Mouse (Mus musculus) gastrocnemius, adult 2 months (tissue): ENCODE data around the gene Snx13. TPM values are rescaled to one million over a fixed set of nuclear protein-coding genes. Genes with fewer than 3 reads are reported as not detected.

Experiments
- DNase-seq: peaks from one replicate; pipeline ENCODE4 v3.0.0; 2022
- H3K27ac ChIP-seq: fragments of 200-600 bp; 2 replicates; pipeline ENCODE4 v1.8.1; 2022; ENCODE audit warnings: mild to moderate bottlenecking
- H3K4me3 ChIP-seq: fragments of 200-600 bp; 2 replicates; pipeline ENCODE4 v1.8.1; 2022; ENCODE audit warnings: mild to moderate bottlenecking, moderate library complexity
- CTCF ChIP-seq: fragments of 200-600 bp; IDR thresholded peaks from 2 replicates; pipeline ENCODE4 v1.8.1; 2022; ENCODE audit warnings: antibody characterized with exemption, mild to moderate bottlenecking, moderate library complexity
- intact Hi-C: fragments of 180-260 bp; cut with DNase I; formaldehyde crosslinking; loops from one replicate; pipeline ENCODE4 v1.15.1; 2025
- total RNA-seq, 2 experiments: library from RNA; stranded (reverse); gene quantifications; 2 replicates each; pipeline ENCODE4 v1.2.3; 2021

Gene Snx13
- total RNA-seq, 2 experiments from 2014 or later = 41.2 to 56.3 TPM

DNA sequence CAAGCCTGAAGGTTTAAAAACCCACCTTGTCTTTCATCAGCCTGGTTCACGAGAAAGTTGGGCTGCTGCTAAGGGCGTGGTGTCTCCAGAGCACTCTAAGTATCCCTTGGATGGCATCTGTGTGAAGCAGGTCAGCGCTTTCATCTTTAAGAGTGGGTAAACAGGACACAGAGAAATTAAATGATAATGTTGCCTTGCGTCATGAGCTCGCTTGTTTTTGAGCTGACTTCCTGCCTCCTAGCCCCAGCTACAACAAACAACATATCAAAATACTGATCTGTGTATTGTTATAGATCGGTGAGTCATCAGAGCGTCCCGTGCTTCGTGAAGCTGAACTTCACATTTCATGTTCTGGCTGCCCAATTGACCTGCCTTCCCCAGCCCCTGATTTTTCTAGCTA lies 25.7 kb upstream of the Snx13 start:
- DNase-seq = no peak
- Histone ChIP-seq H3K27ac (no peak overlapping the region), H3K4me3 (no peak overlapping the region)
- intact Hi-C loops = no loop called here
- no peak for TF ChIP-seq CTCF

DNA sequence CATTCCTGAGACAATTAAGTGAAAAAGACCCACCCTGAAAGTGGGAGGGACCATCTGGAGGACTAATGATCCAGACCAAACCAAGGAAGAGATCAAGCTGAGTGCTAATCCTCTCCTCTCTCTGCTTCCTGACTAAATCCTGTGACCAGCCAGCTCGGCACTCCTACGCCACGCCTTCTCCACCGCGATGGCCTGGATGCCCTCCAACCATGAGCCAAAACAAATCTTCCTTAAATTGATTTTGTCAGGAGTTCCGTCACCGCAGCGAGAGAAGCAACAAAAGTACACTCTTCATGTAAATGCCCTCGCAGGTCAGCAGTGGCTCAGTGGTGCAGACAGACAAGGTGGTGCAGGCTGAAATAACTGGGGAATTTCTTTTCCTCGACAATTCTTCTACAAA lies 24.9 kb upstream of the Snx13 start:
- intact Hi-C loops = no loop called here
- H3K27ac ChIP-seq = no peak overlapping the region
- TF ChIP-seq CTCF = no peak
- no peak overlapping the region for H3K4me3 ChIP-seq
- DNase-seq = no peak

DNA sequence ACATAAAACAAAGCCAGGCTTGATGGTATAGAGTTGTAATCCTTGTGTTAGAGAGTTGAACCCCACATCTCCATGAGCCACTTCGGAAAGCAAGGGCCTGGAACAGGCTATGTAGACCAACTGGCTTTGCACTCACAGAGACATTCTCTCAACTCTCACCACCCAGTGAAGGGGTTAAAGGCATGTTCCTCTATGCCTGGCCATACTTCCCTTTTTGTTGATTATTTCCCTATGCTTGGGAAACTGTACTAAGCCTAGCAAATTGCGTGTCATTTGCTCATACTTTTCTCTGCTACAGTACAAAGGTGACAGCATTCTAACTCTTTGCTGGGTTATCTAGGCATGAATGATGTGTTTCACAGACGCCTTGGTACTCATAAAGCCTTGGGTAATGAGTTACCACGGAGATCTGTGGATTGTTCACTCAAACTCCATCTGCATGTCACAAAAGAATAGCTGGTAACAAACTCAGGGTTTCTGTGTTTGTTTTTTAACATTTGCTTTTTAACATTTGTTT lies 21.0 kb upstream of the Snx13 start:
- H3K27ac ChIP-seq = no peak overlapping the region
- intact Hi-C loops = no loop called here
- no peak for TF ChIP-seq CTCF
- no peak for DNase-seq
- no peak overlapping the region for H3K4me3 ChIP-seq

DNA sequence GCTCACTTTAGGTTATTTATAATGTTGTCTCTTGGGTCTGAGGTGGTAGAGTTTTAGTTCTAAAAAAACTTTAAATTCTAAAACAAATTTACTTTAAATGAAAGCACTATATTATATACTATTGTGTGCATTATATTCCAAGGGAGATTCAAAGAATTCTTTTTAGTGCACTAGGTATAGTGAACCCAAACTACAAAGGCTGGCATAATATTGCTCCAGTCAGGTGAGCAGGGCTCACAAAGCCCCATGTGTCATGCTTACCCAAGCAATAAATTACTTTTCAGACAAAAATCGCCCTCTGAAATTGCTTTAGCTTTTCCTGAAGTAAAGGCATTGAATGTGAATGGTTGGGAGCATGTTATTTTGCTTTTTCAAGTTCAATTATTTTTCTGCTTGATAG lies 19.5 kb upstream of the Snx13 start:
- intact Hi-C loops = no loop called here
- TF ChIP-seq CTCF = no peak
- Histone ChIP-seq H3K4me3 (no peak overlapping the region), H3K27ac (no peak overlapping the region)
- DNase-seq = no peak

DNA sequence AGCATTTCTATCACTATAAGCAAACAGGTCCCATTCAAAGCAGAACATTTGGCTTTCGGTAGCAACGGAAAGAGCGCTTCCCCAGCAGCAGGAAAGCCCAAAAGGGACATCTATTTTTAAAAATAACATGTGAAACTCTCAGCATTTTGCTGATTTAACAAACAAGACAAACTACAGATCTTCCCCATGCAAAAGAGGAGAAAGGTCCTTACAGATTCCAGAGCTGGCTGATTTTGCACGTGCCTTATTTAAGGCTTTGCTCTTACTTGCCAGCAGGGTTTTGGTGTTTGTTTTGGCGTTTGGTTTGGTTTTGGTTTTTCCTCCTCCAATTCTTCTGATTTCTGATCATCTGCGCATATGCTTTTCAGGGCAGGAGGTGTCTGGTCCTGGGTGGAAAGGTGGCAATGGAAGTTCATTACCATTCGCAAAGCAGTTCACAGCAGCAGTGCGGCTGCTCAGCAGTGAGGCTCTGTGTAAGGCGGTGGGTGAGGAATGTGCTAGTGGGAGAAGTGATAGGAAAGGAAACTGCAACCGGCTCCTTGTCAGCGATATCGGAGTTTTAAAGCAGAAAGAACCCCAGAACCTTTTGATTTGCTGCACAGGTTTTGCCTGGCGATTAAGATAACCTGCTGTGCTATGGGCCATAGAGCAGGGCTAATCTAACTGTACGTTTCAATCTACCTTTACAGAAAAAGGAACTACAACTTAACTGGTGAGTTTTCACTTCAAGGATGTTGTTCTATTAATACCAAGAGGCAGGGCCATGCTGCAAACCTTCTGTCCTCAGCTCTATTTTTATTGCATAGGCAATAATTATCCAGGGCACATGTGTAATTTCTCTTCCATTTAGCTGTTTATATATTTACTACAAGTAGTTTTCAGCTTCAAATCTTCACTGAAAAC lies 8.1 kb upstream of the Snx13 start:
- H3K4me3 ChIP-seq = peak overlapping the region; percentile 60
- intact Hi-C loops = no loop called here
- no peak for DNase-seq
- peak overlapping the region; percentile 73 for H3K27ac ChIP-seq
- no peak for TF ChIP-seq CTCF

DNA sequence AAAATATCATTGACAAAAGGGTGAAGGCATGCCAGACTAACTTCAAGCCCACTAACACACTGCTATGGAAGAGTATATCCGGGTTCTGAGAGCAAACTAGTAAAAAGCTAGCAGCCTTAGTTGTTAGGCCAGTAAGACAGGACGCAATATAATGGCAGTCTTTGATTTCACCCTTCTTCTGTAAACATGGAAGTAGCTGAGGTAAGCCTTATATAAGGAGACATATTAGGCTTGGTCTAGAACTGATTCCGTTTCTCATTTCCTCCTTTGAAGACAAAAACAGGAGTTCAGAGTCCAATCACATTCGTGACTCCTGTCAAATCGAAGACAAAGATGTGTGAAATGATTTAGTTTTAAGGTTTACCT lies 7.4 kb upstream of the Snx13 start:
- DNase-seq = no peak
- intact Hi-C loops = no loop called here
- Histone ChIP-seq H3K4me3 (peak overlapping the region; percentile 60), H3K27ac (peak overlapping the region; percentile 73)
- no peak for TF ChIP-seq CTCF

DNA sequence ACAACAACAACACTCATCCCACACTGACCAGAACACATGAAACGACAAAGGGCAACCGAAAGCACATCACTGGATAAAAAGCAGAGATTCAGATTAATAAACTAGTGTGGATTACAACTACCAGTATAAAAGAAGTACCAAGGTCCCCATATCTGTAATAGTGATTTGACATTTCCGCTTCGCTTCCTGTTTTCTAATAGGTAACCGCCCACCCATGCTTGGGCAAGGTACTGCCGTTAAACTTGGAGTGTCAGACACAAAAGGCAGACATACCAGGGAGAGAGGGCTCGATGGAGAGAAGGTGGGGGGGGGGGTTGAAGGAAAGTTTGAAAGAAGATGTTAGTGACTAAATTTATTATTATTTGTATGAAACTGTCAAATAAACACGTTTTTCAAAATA lies 5.0 kb upstream of the Snx13 start:
- H3K4me3 ChIP-seq = no peak overlapping the region
- DNase-seq = no peak
- H3K27ac ChIP-seq = no peak overlapping the region
- no peak for TF ChIP-seq CTCF
- intact Hi-C loops = no loop called here

DNA sequence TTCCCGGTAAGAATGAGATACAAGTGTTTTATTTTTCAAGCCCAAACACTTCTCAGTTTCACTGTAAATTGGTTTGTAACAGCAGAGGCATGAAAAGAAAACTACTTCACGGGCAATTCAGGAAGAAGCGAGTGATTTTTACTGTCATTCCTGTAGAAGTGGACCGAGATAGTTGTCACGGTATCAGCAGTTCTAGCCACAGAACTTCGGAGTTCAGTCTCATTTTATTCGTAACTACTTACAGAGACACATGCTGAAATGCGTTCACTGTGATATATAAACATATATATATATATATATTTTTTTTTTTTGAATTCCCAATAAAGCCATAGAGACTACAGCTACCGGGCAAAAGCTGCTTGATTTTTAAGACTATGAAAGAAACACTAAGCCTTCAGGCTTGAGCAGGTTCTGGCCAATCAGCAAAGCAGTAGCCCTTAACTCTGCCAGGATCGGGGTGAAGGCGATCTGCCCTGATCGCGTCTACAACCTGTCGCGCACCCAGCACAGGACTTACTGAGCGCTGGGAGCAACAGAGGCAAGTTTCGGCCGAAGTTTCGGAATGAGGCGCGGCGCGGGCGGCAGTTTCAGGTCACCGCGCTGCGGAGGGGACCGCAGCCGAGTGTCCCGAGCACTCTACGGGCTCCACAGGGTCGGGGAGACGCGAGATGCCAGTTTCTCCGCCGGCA lies 532 bp upstream of the Snx13 start:
- peak overlapping the region; percentile 89 for H3K4me3 ChIP-seq
- no peak for TF ChIP-seq CTCF
- intact Hi-C loops = loop anchor here (5.0 kb wide), 1 partner anchor 51 kb away; no protein-coding TSS in a partner anchor
- DNase-seq = no peak
- peak overlapping the region; percentile 98 for H3K27ac ChIP-seq

DNA sequence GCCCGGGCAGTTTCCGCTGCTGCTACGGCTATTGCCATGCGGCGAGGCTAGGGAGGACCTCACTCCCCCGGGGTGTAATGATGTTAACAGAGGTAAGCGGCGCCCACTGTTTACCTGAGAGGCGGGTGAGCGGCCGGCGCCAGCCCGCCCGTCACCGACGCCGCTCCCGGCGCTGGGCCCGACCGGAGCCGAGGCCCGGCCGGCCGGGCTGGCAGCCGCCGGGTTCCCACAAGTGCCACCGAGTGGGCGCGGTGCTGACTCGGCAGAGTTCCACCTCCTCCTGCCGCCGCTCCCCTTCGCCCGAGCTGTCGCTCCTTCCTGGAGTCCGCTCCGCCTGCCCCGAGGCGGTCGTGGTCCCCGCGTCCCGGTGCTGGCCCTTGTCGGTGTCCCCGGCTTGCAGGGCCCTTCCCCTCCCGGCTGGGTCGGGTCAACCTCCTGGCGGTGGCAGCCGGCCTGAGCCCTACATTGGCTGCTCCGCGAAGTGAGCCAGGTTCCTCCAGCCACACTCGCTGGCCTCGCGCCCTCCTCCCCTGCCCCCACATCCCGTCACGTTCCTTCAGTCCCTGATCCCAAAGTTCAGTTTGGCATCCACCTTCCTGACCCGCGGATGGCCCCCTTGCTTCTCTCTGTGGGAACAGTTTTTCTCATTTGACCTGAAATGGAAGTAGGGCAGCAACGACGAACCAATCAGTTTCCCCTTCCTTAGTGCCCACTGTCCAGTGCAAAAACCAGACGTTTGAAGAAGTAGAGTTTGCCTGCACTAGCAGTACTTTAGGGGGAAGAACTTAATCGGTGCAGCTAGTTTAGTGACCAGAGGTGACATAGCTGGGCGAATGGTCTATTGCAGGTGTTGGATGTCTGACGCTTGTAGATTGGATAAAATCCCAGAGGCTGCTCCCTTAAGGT lies 587 bp downstream of the Snx13 start:
- peak overlapping the region; percentile 89 for H3K4me3 ChIP-seq
- TF ChIP-seq CTCF = peak; percentile 28; the same call in 1 of the 2 replicates
- H3K27ac ChIP-seq = peak overlapping the region; percentile 98
- peak; percentile 85 for DNase-seq
- intact Hi-C loops = loop anchor here (5.0 kb wide), 1 partner anchor 50 kb away; no protein-coding TSS in a partner anchor

DNA sequence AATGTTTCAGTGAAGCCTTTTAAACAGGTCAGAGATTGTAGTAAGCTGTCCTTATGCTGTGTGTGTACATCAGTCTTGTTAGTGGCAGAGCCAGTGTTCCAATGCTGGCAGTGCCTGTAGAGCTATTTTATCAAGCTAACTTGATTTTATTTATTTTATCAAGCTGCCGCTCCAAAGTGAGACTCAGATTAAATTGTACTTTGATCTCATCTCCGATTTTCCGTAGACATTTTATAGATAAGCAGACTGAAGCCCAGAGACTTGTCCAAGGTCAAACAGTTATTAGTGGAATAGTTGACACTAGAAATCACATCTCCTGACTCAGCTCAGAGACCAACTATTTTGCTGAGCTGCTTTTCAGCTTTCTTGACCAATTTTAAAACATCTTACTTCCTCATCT lies 1.9 kb downstream of the Snx13 start:
- Histone ChIP-seq H3K4me3 (no peak overlapping the region; the same call in 1 of the 2 replicates), H3K27ac (no peak overlapping the region)
- no peak for DNase-seq
- no peak for TF ChIP-seq CTCF
- intact Hi-C loops = loop anchor here (5.0 kb wide), 1 partner anchor 48 kb away; no protein-coding TSS in a partner anchor

DNA sequence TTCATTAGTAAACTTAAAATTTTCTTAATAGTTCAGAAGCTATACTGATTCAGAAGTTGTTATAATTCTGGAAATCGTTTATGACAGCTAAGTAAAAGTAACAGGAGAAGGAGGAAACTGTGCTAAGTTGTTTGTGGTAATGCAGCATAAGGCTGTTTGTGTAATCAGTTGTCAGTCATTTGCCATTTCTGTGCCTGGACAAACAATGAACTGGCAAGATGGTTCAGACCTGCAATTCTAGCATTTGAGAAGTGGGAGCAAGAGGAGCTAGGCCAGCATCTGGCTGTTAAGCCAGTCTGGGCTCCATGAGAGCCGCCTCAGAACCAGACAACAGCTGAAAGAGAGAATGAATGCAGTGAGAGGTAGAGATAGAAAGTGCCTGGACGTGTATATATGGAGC lies 3.5 kb downstream of the Snx13 start:
- DNase-seq = no peak
- H3K4me3 ChIP-seq = no peak overlapping the region
- H3K27ac ChIP-seq = 0 out of 2 replicates have a peak overlapping the region, but pooled peaks have one; percentile 28
- TF ChIP-seq CTCF = no peak
- intact Hi-C loops = no loop called here

DNA sequence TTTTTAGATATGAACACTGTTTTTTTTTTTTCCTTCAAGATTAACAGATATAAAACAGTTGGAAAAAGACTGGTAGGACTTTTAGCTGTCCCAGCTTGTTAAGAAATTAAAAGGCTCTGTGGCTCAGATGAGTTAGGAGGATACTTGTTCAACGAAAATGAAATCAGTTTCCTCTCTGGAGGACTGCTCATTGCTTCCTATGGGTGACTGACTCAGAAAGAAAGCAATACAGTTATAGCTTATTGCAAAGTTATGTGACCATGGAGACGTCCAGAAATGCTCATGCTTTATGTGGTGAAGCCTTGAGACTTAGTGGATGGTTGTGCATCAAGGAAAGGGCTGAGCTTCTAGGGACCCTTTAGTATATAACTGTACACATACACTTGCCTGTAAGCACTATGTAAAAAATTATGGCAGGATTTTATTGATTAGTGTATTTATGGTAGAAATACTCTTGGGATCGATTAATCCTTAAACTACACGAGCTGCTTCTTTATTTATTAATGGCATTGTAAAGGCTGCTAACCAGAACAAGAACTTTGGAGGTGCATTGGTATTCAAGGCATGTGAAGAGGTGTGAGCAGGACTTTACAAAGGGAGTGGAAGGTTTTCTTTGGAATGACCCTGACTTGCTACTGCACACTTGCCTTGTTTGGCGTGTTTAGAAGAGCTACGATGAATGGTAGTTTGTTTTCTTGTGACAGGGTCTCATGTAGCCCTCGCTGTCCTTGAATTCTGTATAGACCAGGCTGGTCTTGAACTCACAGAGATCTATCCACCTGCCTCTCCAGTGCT lies 4.2 kb downstream of the Snx13 start:
- no peak for DNase-seq
- intact Hi-C loops = no loop called here
- 0 out of 2 replicates have a peak overlapping the region, but pooled peaks have one; percentile 28 for H3K27ac ChIP-seq
- TF ChIP-seq CTCF = no peak
- no peak overlapping the region for H3K4me3 ChIP-seq
